Mouse (Mus musculus) megakaryocyte, embryonic 14.5 days (primary cell): ENCODE data around the gene Gnl3. TPM values are rescaled to one million over a fixed set of nuclear protein-coding genes. Genes with fewer than 3 reads are reported as not detected.

Source experiments
- H3K27me3 ChIP-seq: replicated peaks from 2 replicates; pipeline ENCODE3; 2012; ENCODE audit warnings: inconsistent platforms
- H3K36me3 ChIP-seq: replicated peaks from 2 replicates; pipeline ENCODE3; 2012; ENCODE audit warnings: low read length, inconsistent platforms, mixed read lengths
- H3K4me1 ChIP-seq: 2 replicates; pipeline ENCODE4 v1.6.1; 2012; ENCODE audit warnings: inconsistent platforms
- H3K4me3 ChIP-seq: replicated peaks from 2 replicates; pipeline ENCODE3; 2012; ENCODE audit warnings: moderate library complexity, mild to moderate bottlenecking, inconsistent platforms
- H3K9me3 ChIP-seq: 2 replicates; pipeline ENCODE4 v1.6.1; 2012; ENCODE audit warnings: inconsistent platforms
- FLI1 ChIP-seq: IDR thresholded peaks from 2 replicates; pipeline ENCODE4 v1.6.1; 2012; ENCODE audit warnings: low read length, inconsistent platforms, mixed read lengths
- GATA1 ChIP-seq: IDR thresholded peaks from 3 replicates; pipeline ENCODE4 v1.6.1; 2012; ENCODE audit warnings: mixed read lengths, low read length, inconsistent platforms, borderline replicate concordance
- polyA plus RNA-seq: library from polyadenylated mRNA; stranded (reverse); fragments of >175 nt; gene quantifications from 2 replicates; pipeline ENCODE4 v1.2.3, GENCODE M21; 2012; ENCODE audit warnings: low replicate concordance; ENCODE audit not compliant: insufficient read depth

Gene Gnl3
- polyA plus RNA-seq, 1 experiment = 8.2 TPM

DNA sequence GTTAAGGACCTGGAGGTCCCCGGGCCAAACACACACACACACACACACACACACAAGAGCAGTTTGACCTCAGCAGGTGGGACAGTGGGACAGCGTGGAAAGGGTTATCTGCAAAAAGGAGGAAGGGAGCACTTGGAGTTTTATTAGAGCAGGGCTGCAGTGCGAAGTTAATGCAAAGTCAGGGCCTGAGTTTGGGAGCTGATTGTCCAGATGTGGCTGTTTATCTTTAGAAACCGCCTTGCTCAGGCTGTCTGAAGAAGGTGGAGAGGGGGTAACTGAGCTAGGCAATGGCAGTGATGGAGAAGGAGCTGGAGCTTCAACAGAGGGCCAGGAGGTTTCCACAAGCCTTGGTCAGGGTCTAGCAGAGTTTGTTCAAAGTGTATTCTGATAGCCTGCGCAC is 12.2 kb downstream of the Gnl3 start:
- no peak overlapping the region for H3K4me3 ChIP-seq
- TF ChIP-seq FLI1 (no peak), GATA1 (no peak)
- no peaks in the 10 kb centered on the region for H3K27me3 ChIP-seq
- peaks cover 45% of the 10 kb centered on the region for H3K4me1 ChIP-seq
- peaks cover 57% of the 10 kb centered on the region for H3K36me3 ChIP-seq
- no peaks in the 10 kb centered on the region for H3K9me3 ChIP-seq

DNA sequence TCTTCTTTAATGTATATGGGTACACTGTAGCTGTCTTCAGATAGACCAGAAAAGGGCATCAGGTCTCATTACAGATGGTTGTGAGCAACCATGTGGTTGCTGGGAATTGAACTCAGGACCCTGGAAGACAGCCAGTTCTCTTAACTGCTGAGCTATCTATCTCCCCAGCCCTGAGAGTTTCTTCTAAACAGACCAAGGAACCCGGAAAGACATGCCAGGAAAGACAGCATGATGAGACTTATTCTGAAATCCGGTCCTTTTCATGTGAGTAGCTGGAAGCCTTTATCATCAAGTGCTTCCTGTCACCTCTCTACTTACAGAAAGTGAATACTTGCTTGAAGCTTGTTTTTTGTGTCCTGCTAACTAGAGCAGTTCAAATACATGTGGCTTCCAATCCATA is 14.4 kb downstream of the Gnl3 start:
- Histone ChIP-seq H3K36me3 (peaks cover 35% of the 10 kb centered on the region), H3K4me1 (peaks cover 55% of the 10 kb centered on the region), H3K9me3 (no peaks in the 10 kb centered on the region), H3K4me3 (no peak overlapping the region), H3K27me3 (no peaks in the 10 kb centered on the region)
- TF ChIP-seq GATA1 = no peak
- TF ChIP-seq FLI1 = no peak

DNA sequence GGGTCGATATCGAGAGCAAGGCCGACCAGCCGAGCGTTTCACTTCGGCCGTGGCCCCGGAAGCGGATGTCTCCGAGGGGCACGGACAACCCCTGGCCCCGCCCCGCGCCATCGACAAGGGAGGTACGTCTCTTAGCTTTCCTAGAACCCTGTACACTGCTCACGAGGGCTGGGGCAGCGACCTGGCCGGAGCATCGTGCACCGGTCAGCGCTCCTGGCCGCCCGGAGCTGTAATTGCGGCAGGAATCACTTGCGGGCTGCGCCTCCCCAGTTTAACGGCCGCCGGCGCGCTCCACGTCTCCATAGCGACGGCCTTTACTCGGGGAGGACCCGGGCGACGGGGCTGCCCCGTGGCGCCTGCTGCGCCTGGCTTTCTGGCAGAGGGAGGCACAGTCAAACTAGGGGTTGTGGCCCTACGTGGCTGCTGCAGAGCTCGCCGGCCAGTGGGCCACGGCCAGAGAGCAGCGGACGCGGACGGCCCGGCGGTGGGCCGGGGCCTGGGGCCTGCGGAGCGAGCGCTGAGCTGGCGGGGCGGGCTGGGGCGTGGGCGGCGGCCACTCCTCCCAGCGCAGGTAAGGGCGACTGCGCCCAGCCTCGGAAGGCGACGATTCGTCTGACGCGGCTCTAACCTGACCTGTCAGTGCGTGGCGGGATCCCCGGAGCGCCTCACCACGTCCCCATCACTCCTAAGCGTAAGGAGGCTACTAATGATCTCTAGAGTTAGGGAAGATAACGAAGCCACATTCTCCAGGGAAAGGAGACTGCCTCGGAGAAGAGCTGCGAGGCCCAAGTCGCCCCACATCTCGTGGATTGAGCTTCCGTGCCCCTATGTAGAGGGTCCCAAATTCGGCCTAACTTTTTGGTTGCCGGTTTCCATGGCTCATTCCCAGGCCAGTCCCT is 17.4 kb downstream of the Gnl3 start, which contains the start of the genes Glt8d1 and Spcs1:
Gene Glt8d1 (plus strand): TSS at position 94 of the 899 bp plus-strand sequence.
Gene Spcs1 (minus strand): TSS at position 366 of the 899 bp plus-strand sequence.
- no peaks in the 10 kb centered on the region for H3K9me3 ChIP-seq
- peak within 1 kb of the TSS; percentile 96 for H3K4me3 ChIP-seq
- peaks cover 67% of the 10 kb centered on the region for H3K4me1 ChIP-seq
- TF ChIP-seq GATA1 (no peak), FLI1 (no peak)
- H3K36me3 ChIP-seq = peaks cover 31% of the 10 kb centered on the region
- no peaks in the 10 kb centered on the region for H3K27me3 ChIP-seq

DNA sequence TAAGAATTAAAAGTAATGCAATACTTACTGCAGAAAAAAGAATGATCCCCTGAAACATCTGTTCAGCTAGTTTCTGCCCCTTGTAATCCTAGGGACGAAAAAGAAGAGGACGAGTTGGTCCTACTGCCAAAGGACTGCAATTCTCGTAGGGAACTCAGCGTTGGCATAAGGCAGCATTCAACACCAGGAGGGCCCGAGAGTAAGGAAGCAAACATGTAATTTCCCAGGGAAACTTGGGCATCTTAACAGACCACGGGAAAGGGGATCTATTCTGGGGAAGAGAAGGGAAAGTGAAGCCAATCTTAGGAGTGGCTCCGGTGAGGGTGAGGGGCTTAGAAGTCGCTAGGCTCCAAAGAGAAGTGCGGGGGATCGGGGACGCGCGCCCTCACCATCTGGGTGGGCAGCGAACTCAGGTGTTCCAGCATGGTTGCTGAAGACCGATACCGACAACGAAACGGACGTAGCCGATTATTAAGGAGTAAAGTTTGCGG is 18.1 kb downstream of the Gnl3 start:
- no peaks in the 10 kb centered on the region for H3K9me3 ChIP-seq

DNA sequence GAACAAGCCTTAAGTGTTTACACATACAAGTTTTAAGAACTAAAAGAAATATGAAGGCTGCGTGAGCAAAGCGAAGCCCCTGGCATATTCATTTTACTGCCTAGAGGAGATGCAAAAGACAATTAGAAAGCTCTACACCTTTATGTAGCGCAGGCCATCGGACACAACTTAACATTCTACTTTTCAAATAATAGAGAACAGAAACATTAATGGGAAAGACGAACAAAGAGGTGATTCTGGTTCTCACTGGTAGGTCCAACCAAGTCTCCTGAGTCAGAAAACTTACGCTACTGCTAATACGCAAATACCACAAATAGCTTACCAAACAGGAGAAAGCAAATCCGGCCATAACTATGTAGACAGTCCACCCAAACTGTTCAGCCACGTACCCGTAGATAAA is 18.6 kb downstream of the Gnl3 start:
- H3K9me3 ChIP-seq = no peaks in the 10 kb centered on the region
- peaks cover 29% of the 10 kb centered on the region for H3K36me3 ChIP-seq
- peak overlapping the region; percentile 96 for H3K4me3 ChIP-seq
- no peaks in the 10 kb centered on the region for H3K27me3 ChIP-seq
- H3K4me1 ChIP-seq = peaks cover 65% of the 10 kb centered on the region
- TF ChIP-seq GATA1 (no peak), FLI1 (no peak)

More for the DNA sequence above, 18.1 kb downstream of the Gnl3 start:
- Histone ChIP-seq H3K4me3 (peak overlapping the region; percentile 96), H3K4me1 (peaks cover 68% of the 10 kb centered on the region), H3K27me3 (no peaks in the 10 kb centered on the region), H3K36me3 (peaks cover 29% of the 10 kb centered on the region)
- TF ChIP-seq GATA1 (no peak), FLI1 (no peak)

DNA sequence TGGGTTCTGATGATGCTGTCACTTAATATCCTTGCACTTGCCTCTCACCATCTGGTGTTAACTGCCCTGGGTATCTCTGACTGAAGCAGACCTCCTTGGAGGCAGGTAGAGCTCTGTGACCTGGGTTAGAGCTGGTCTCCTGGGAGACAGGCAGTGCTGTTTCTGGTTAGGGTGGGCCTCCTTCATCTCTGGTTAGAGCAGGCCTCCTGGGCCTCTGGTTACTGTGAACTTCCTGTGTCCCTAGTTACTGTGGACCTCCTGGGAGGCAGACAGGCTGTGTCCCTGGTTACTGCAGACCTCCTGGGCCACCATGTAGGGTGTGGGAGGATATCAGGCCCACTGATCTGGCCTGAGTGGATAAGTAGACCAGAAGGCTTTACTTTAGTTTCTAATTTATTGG is 22.5 kb downstream of the Gnl3 start:
- no peaks in the 10 kb centered on the region for H3K27me3 ChIP-seq
- H3K4me1 ChIP-seq = peaks cover 35% of the 10 kb centered on the region
- peaks cover 26% of the 10 kb centered on the region for H3K36me3 ChIP-seq
- H3K9me3 ChIP-seq = no peaks in the 10 kb centered on the region
- no peak overlapping the region for H3K4me3 ChIP-seq
- TF ChIP-seq GATA1 (no peak), FLI1 (no peak)

DNA sequence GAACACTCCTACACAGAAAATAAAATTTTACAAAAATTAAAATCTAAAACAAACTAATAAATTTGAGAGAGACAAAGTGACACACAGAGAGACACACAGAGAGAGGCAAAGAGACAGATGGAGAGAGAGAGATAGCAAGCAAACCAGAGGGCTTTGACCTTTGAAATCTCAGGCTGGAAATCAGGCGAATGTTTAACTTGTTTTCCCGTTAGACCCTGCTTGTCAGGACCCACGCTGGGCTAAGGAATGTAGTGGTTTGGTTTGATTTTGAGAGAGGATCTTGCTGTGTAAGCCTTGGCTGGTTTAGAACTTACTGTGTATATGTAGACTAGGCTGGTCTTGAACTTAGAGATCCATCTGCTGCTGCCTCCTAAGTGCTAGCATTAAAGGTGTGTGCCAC is 42.7 kb downstream of the Gnl3 start:
- no peaks in the 10 kb centered on the region for H3K9me3 ChIP-seq
- no peak overlapping the region for H3K4me3 ChIP-seq
- TF ChIP-seq GATA1 (no peak), FLI1 (no peak)
- no peaks in the 10 kb centered on the region for H3K27me3 ChIP-seq
- peaks cover 11% of the 10 kb centered on the region for H3K4me1 ChIP-seq
- H3K36me3 ChIP-seq = peaks cover 54% of the 10 kb centered on the region

DNA sequence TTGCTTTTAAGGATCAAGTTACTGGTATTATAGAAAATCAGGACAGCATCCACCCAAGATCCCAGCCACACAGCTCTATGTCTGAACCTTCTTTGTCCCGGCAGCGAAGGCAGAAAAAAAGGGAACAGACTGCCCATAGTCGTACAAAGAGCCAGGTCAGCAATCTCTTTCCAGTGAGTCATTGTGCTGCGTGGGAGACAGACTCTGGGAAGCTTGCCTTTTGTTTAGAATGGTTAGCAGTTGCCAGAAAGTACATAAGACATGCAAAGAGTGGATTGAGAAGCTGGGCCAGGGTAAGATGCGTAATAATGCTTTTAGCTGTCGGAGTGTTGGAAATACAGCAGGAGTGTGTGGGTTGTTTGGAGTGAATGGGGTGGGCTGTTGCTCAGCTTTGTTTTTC is 44.7 kb downstream of the Gnl3 start:
- Histone ChIP-seq H3K36me3 (peaks cover 60% of the 10 kb centered on the region), H3K9me3 (no peaks in the 10 kb centered on the region), H3K4me3 (no peak overlapping the region), H3K27me3 (no peaks in the 10 kb centered on the region), H3K4me1 (peaks cover 11% of the 10 kb centered on the region)
- no peak for TF ChIP-seq FLI1
- no peak for TF ChIP-seq GATA1

Other genes starting within 250 kb of the Gnl3 start
- gene Tmem110, start 193.6 kb downstream of the Gnl3 start, polyA plus RNA-seq = 21.4 and 29.3 TPM in 2 replicates
- gene Mustn1, start 140.0 kb downstream of the Gnl3 start, polyA plus RNA-seq = 4.1 TPM in 1 of 2 replicates, not detected in the other
- gene Itih4, start 132.7 kb downstream of the Gnl3 start, polyA plus RNA-seq = 0.04 TPM in 1 of 2 replicates, not detected in the other
- gene Itih3, start 95.4 kb downstream of the Gnl3 start, polyA plus RNA-seq = not detected in 2 replicates
- 0.20 TPM in 1 of 2 replicates, not detected in the other for gene Itih1, start 75.9 kb downstream of the Gnl3 start, polyA plus RNA-seq
- 1.4 and 3.3 TPM in 2 replicates for gene Nek4, start 67.8 kb downstream of the Gnl3 start, polyA plus RNA-seq
- 6.5 and 7.5 TPM in 2 replicates for gene Glt8d1, start 17.8 kb downstream of the Gnl3 start, polyA plus RNA-seq
- gene Spcs1, start 17.5 kb downstream of the Gnl3 start, polyA plus RNA-seq = 10.3 and 51.5 TPM in 2 replicates
- 3.7 and 3.8 TPM in 2 replicates for gene Pbrm1, start within 50 bp of the Gnl3 start, polyA plus RNA-seq
- 75.6 and 108 TPM in 2 replicates for gene Smim4, start 109.8 kb upstream of the Gnl3 start, polyA plus RNA-seq
- gene Nt5dc2, start 111.9 kb upstream of the Gnl3 start, polyA plus RNA-seq = 31.4 and 70.8 TPM in 2 replicates
- 5.0 and 11.7 TPM in 2 replicates for gene Stab1, start 149.5 kb upstream of the Gnl3 start, polyA plus RNA-seq
- 0.23 TPM in 1 of 2 replicates, not detected in the other for gene Tnnc1, start 189.2 kb upstream of the Gnl3 start, polyA plus RNA-seq
- gene Nisch, start 197.8 kb upstream of the Gnl3 start, polyA plus RNA-seq = 148 and 152 TPM in 2 replicates
- gene Sema3g, start 198.7 kb upstream of the Gnl3 start, polyA plus RNA-seq = not detected in 2 replicates
- gene Phf7, start 232.2 kb upstream of the Gnl3 start, polyA plus RNA-seq = 0.93 and 1.7 TPM in 2 replicates
- gene Bap1, start 232.3 kb upstream of the Gnl3 start, polyA plus RNA-seq = 52.1 and 63.2 TPM in 2 replicates